Mouse (Mus musculus) erythroblast, embryonic 14.5 days (primary cell): ENCODE data around the gene 6430571L13Rik.

Experiments used
- GATA1 ChIP-seq: IDR thresholded peaks from 2 replicates; pipeline ENCODE4 v1.6.1; 2012; ENCODE audit warnings: low read length, inconsistent platforms, mixed read lengths
- TAL1 ChIP-seq: IDR thresholded peaks from 3 replicates; pipeline ENCODE4 v1.6.1; 2012; ENCODE audit warnings: low read length, inconsistent platforms, mixed read lengths

GRCm38 (mm10) chr9:107298876-107299275 lies 41.5 kb upstream of the 6430571L13Rik start:
- TF ChIP-seq GATA1: no peak
- no peak for TF ChIP-seq TAL1
